Mouse (Mus musculus) cerebellum, adult 2 months (tissue): ENCODE results near the gene Mmel1.

ENCODE experiments used
- CTCF ChIP-seq: fragments of 200-500 bp; IDR thresholded peaks from 2 replicates; pipeline ENCODE4 v1.5.1; 2011; ENCODE audit warnings: low read depth, mild to moderate bottlenecking, control low read depth, low read length, moderate library complexity, borderline replicate concordance; ENCODE audit not compliant: insufficient read depth
- POLR2A ChIP-seq: fragments of 200-500 bp; IDR thresholded peaks from 2 replicates; pipeline ENCODE4 v1.6.1; 2011; ENCODE audit warnings: low read length, control low read depth, borderline replicate concordance; ENCODE audit not compliant: insufficient read depth

DNA sequence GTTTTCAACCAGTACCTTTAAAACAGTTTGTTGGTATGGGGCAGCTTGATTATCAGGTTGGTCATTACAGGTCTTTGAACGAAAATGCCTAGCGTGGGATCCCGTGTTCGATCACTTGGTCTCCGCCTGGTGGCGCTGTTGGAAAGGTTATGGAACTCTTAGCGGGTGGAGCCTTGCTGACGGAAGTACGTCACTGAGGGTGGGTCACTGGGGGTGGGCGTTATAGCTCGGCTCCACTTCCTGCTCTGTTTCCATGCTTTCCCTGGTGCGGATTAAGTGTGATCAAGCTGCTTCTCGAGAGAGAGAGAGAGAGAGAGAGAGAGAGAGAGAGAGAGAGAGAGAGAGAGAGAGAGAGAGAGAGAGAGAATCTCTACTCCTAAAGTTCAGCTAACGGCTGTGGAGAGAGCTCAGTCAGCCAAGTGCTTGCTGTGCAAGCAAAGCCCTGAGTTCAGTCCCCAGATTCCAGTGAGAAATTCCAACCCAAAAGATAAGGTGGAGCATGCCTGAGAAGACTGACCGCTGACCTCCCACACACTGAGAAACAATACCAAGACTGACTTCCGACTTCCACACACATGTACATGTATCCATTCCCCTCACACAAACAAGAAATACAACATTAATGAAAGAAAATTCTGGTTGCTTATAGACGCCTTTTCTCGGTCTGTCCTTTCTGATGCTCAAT, 8.6 kb downstream of the Mmel1 start:
- TF ChIP-seq CTCF (peak; percentile 97), POLR2A (peak; percentile 67; the same call in 1 of the 2 replicates)
